Mouse (Mus musculus) T-helper 1 cell (primary cell): ENCODE results near the gene Brca2.
"Not testable (repeated sequence)": the region's sequence is repeated elsewhere in the genome, so short reads cannot be mapped to it uniquely, and the experiment has no call there.

Experiments
- in situ Hi-C: fragments of 300-600 bp; cut with MboI, MseI; formaldehyde crosslinking; loops from one replicate; pipeline ENCODE4 v1.15.1; 2025; ENCODE audit warnings: high pct_unique_total_duplicates

Brca2 gene

GRCm38 (mm10) chr5:150521937-150522866, at the start of gene Brca2:
Brca2 (plus strand) TSS chr5:150522630.
- in situ Hi-C loops: no loop called here

- in situ Hi-C loops: no loop called here
Observed at GRCm38 (mm10) chr5:150477364-150477763, 45.1 kb upstream of the Brca2 start.

DNA sequence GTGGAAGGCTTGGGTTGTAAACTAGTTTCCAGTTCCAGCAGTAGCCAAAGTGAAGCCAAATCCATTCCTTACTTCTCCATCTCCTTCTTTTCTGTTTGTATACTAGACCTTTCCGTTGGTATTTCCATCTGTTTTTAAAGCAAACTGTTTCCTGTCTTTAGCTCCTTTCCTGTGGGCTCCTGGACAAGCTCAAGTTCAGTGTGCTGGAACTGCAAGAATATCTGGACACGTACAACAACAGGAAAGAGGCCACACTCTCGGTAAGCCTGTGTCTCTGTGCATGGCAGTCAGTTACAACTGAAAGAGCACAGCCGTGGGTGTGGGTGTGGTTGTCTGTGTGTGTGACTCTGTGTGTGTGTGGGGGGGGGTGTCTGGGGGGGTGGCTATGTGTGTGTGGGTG, 43.8 kb upstream of the Brca2 start:
- in situ Hi-C loops: no loop called here

- in situ Hi-C loops: no loop called here
Observed at GRCm38 (mm10) chr5:150485198-150485597, 37.2 kb upstream of the Brca2 start.

GRCm38 (mm10) chr5:150490285-150490684, 32.1 kb upstream of the Brca2 start:
- in situ Hi-C loops: no loop called here

- in situ Hi-C loops: no loop called here
Observed at GRCm38 (mm10) chr5:150490821-150491220, 31.6 kb upstream of the Brca2 start.

GRCm38 (mm10) chr5:150491573-150492173, 30.8 kb upstream of the Brca2 start:
- in situ Hi-C loops: not testable (repeated sequence)

DNA sequence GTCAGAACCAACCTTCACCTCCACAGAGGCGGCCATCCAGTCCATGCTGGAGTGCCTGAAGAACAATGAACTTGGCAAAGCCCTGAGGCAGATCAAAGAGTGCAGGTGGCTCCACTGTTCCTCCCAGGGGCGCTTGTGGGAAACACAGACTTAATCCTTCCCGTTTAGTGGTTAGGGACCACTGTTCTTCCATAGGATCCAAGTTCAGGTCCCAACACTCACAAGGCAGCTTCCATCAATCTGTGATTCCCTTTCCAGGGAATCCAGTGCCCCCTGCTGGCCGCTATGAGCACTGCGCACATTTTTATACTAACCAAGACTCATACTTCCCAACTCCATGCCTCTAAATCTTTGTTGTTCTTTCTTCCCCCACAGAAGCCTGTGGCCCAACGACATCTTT, 26.6 kb upstream of the Brca2 start:
- in situ Hi-C loops: loop anchor here (5.0 kb wide), 1 partner anchor 48 kb away; no protein-coding TSS in a partner anchor

DNA sequence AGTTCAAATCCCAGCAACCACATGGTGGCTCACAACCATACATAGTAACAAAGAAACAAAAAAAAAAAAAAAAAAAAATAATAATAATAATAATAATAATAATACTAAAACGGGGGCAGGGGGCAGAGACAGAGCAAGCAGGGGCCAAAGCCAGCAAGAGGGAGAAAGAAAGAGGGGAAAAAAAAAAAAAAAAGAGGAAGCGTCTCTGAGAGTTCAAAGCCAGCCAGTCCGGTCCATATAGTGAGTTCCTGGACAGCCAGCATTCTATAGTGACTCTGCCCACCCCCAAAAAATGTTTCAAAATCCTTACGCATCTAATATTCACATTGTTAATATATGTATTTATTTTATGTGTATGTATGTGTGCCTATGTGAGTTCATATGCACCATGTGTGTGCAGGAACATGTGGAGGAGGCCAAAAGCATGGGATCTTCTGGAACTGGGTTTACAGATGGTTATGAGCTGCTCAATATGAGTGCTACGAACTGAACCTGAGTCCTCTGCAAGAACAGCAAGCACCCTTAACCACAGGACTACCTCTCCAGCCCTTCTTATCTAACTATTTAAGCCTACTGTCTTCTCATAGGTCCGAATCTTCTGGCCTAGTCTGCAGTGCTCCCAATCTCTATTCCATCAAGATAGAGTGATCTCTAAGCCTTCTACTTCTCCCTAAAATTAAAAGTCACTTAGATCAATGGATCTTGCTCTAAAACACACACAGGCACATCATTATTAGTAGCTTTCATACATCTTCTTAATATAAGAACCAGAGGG, 11.8 kb upstream of the Brca2 start:
- in situ Hi-C loops: no loop called here

DNA sequence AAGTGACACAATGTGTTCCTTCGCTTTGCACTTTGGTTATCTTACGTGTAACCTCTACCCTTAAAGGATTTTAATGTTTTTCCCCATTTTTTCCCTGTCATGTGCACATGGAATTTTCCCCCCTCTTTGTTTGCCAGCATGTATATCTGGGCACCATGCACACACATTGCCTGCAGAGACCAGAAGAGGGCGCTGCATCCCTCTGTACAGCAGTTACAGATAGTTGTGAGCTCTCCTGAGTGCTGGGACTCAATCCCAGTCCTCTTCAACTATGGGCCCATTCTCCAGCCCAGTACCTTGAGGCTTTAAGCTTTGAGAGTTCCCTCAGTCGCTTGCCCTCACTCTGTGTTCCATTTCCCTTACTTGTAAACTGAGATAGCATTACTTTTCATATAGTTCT, 9.2 kb upstream of the Brca2 start:
- in situ Hi-C loops: no loop called here

- in situ Hi-C loops: no loop called here
Observed at GRCm38 (mm10) chr5:150514027-150514426, 8.4 kb upstream of the Brca2 start.

DNA sequence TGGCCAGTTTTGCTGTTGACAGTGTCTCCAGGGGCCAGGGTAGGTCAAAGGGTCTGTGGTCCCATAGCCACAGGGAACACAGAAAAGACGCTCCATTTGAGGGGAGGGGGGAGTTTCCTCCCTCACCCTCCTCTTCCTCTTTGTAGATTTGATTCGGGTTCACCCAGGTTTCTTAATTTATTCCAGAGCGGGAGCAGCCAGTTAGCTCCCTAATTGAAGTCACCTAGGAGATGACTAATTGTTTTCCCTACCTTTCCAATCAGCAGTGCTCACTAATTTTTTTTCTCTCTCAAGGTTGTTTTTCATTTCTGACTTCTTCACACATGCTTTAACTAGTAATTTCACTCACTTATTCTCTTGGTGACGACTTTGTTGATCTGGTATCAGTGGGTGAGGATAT, 4.4 kb upstream of the Brca2 start, which contains the start of gene Zar1l:
Zar1l (minus strand) TSS at position 101 of the 400 bp plus-strand sequence.
- in situ Hi-C loops: no loop called here

DNA sequence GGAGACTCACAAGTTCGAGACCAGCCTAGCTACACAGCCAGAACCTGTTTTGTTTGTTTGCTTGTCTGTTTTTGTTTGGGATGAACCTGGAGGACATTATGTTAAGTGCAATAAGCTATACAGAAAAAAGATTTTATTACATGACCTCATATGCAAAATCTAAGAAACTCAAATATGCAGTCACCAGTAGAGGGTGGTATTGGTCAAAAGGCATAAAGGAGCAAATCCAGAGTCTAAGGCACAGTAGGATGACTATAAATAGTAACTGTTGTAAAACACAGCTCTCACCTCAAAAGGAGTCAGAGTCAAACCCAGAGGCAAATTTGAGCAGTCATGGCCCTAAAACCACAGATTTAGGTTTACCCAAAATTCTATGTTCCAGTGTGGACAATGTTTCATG, 2.9 kb upstream of the Brca2 start:
- in situ Hi-C loops: no loop called here

- in situ Hi-C loops: no loop called here
Observed at GRCm38 (mm10) chr5:150522867-150523234, 421 bp downstream of the Brca2 start.

DNA sequence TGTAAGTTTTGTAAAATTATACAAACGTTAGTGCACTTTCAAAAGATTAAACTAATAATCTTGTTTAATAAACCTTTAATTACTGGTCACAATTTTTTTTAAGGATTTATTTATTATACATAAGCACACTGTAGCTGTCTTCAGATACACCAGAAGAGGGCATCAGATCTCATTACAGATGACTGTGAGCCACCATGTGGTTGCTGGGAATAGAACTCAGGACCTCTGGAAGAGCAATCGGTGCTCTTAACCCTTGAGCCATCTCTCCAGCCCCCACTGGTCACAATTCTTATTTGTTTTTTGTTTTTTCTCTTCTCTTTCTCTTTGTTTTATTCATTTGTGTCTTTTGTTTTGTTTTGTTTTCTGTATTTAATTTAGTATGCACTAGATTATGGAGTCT, 2.8 kb downstream of the Brca2 start:
- in situ Hi-C loops: loop anchor here (5.0 kb wide), 1 partner anchor 147 kb away; the partner anchor contains the start of gene Pds5b

DNA sequence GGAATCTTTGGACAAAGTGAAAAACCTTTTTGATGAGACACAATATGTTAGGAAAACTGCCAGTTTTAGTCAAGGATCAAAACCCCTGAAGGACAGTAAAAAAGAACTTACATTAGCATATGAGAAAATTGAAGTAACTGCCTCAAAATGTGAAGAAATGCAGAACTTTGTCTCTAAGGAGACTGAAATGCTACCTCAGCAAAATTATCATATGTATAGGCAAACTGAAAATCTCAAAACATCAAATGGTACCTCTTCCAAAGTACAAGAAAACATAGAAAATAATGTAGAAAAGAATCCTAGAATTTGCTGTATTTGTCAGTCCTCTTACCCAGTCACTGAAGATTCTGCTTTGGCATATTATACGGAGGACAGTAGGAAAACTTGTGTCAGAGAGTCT, 18.9 kb downstream of the Brca2 start:
- in situ Hi-C loops: no loop called here

GRCm38 (mm10) chr5:150543184-150543583, 20.8 kb downstream of the Brca2 start:
- in situ Hi-C loops: no loop called here

- in situ Hi-C loops: no loop called here
Observed at GRCm38 (mm10) chr5:150551637-150552036, 29.2 kb downstream of the Brca2 start.

DNA sequence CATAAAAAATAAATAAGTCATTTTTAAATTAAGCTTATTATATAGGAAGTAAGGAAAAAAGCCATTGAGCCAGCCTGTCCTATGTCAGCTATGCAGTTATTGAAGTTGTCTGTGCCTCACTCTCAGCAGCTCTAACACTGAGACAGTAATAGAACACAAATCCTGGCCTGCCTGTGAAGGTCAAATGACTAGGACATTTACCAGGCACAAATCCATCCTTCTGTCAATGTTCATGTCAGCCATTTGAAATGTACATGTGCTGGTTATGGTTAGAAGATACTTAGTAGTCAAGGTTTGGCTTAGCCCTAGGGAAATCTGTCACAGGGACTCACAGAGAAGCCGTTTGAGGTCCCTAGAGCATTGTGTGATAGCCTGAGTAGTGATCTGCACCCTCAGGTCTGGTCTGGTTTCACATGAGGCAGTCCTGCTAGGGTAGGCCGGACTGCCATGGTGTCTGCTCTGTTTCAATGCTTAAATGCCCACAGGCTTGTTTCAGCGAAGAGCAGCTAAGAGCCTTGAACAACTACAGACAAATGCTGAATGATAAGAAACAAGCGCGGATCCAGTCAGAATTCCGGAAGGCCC, 37.2 kb downstream of the Brca2 start:
- in situ Hi-C loops: no loop called here

DNA sequence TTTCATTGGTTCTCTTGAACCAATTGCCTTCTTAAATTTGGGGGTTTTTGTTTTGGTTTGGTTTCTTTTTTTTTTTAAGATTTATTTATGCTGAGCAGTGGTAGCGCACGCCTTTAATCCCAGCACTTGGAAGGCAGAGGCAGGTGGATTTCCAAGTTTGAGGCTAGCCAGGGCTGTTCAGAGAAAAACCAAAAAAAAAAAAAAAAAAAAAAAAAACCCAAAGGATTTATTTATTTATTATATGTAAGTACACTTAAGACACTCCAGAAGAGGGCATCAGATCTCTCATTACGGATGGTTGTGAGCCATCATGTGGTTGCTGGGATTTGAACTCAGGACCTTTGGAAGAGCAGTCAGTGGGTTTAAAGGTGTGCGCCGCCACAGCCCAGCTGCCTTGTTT, 38.4 kb downstream of the Brca2 start:
- in situ Hi-C loops: no loop called here

DNA sequence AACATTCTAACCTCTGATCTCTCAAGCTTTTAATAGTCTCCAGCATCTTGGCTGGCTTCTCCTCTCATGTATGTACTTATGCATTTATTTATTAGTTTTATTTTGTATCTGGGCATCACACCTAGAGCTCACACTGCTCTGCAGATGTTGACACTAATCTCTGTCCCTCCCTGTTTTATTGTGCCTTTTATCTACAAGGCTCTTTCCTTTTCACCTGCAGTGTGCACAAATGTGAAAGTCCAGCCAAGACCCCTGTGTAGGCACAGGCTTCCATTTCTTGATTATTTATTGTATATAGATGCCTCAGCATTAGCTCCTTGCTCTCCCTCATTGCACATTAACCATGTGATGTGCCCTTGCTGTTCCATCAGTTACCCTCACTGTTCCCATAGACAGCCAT, 38.9 kb downstream of the Brca2 start:
- in situ Hi-C loops: no loop called here

GRCm38 (mm10) chr5:150561783-150562182, 39.4 kb downstream of the Brca2 start:
- in situ Hi-C loops: no loop called here
